Mouse (Mus musculus) stomach, postnatal 0 days (tissue): ENCODE results near the gene Tmem189. TPM values are rescaled to one million over a fixed set of nuclear protein-coding genes. Genes with fewer than 3 reads are reported as not detected.
A peak's percentile ranks its signal among the peaks of the same experiment; 100 is the strongest.

Experiments
- ATAC-seq: fragments of 200-750 bp; cut with Nextera tagmentation; 2 replicates; pipeline ENCODE4 v1.8.0; 2017; ENCODE audit not compliant: low FRiP score, low TSS enrichment
- DNase-seq: peaks from one replicate; pipeline ENCODE4 v3.0.0-alpha.2; 2016; ENCODE audit warnings: low spot score
- H3K27ac ChIP-seq: fragments of 300-500 bp; sonication (generic); replicated peaks from 2 replicates; pipeline ENCODE4 v1.5.1; 2014; ENCODE audit warnings: mild to moderate bottlenecking, control low read depth
- H3K27me3 ChIP-seq: fragments of 300-500 bp; sonication (generic); 2 replicates; pipeline ENCODE4 v1.6.1; 2014; ENCODE audit warnings: low read length; ENCODE audit not compliant: control insufficient read depth, insufficient read depth
- H3K36me3 ChIP-seq: fragments of 300-500 bp; sonication (generic); 2 replicates; pipeline ENCODE4 v1.6.1; 2014; ENCODE audit warnings: low read length, mixed read lengths; ENCODE audit not compliant: control insufficient read depth, insufficient read depth
- H3K4me1 ChIP-seq: fragments of 300-500 bp; sonication (generic); replicated peaks from 2 replicates; pipeline ENCODE4 v1.6.1; 2014; ENCODE audit warnings: antibody characterized with exemption; ENCODE audit not compliant: control insufficient read depth, insufficient read depth
- H3K4me2 ChIP-seq: fragments of 300-500 bp; sonication (generic); replicated peaks from 2 replicates; pipeline ENCODE4 v1.6.1; 2014; ENCODE audit warnings: low read depth, mild to moderate bottlenecking, control low read depth, moderate library complexity
- H3K4me3 ChIP-seq: fragments of 300-500 bp; sonication (generic); 2 replicates; pipeline ENCODE4 v1.5.1; 2014; ENCODE audit warnings: low read depth, low read length, control low read depth
- H3K9ac ChIP-seq: fragments of 300-500 bp; sonication (generic); 2 replicates; pipeline ENCODE4 v1.6.1; 2014; ENCODE audit warnings: mild to moderate bottlenecking, low read length, control low read depth, mixed read lengths
- H3K9me3 ChIP-seq: fragments of 300-500 bp; sonication (generic); 2 replicates; pipeline ENCODE4 v1.6.1; 2016; ENCODE audit warnings: low read length; ENCODE audit not compliant: control insufficient read depth
- CTCF ChIP-seq: IDR thresholded peaks from 2 replicates; pipeline ENCODE4 v1.5.1; 2016; ENCODE audit warnings: antibody characterized with exemption, low read depth, mild to moderate bottlenecking, moderate library complexity
- EP300 ChIP-seq: optimal IDR thresholded peaks from 2 replicates; pipeline ENCODE3; 2016; ENCODE audit warnings: antibody characterized with exemption
- WGBS: fragments of 180-500 bp; shearing (Covaris S2); extraction: QIAGEN DNeasy Blood & Tissue Kit; methylation state at CpG from one replicate; pipeline ENCODE4 v1.1.7; 2014; 5-methylcytosine and 5-hydroxymethylcytosine counted together
- polyA plus RNA-seq: library from polyadenylated mRNA; unstranded; fragments of >200 nt; fragmentation: Nextera tagmentation; extraction: Ambion mirVana; gene quantifications from 2 replicates; pipeline ENCODE4 v1.2.1, GENCODE M21; 2015

The Tmem189 gene
- polyA plus RNA-seq, 1 experiment from 2014 or later: 74.6 TPM

DNA sequence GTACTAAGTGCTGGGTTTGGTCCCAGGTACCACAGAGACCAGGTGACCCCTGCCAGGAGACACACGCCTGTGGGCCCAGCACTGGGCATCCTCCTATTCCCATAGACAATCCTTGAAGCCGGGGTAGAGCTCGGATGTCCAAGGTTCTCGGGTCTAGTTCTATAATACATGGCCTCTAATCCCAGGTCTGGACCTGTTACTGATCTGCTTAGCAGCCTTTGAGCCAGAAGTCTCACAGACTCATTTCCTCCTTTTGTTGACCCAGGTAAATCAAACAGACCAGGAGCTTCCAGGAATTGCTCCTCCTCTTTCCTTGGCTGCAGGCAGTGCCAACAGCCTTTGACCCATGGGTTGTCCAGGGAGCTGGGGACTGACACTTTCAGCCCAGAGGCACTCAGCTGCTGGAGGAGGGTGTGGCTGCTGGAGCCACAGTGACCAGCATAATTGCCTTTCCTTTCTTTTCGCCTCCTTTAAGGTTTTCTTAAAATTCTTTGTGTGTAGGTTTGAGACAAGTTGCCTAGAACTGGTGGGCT, 18.5 kb downstream of the Tmem189 start:
- H3K9ac ChIP-seq: no peak overlapping the region
- H3K4me1 ChIP-seq: no peaks in the 10 kb centered on the region
- no peak overlapping the region for H3K4me2 ChIP-seq
- no peaks in the 10 kb centered on the region for H3K9me3 ChIP-seq
- peak; percentile 90 for ATAC-seq
- H3K27ac ChIP-seq: peak overlapping the region; percentile 86
- H3K27me3 ChIP-seq: no peaks in the 10 kb centered on the region
- H3K36me3 ChIP-seq: no peaks in the 10 kb centered on the region
- 67% methylated on average over 5 of the region's 5 CpGs for WGBS
- DNase-seq: peak; percentile 83
- no peak overlapping the region for H3K4me3 ChIP-seq
- TF ChIP-seq CTCF (no peak), EP300 (no peak)

DNA sequence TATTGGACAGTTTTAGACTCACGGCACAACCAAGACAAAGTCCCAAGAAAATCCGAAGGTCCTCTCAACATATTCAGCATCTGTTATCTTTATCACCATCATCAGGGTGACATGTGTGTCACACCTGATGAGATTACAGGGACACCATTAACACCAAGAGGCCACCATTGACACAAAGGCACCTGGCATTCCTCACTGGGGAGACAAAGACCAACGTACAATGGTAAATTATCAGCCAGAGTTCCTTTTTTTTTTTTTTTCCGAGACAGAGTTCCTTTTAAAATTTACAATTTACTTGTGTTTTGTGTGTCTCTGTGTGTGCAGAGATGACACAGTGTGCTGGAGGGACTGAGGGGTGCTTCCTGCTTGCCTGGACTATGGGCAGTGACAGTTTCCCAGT, 20.2 kb downstream of the Tmem189 start:
- H3K4me1 ChIP-seq: no peaks in the 10 kb centered on the region
- no peak overlapping the region for H3K4me3 ChIP-seq
- H3K36me3 ChIP-seq: no peaks in the 10 kb centered on the region
- H3K27me3 ChIP-seq: no peaks in the 10 kb centered on the region
- H3K27ac ChIP-seq: no peak overlapping the region
- no peaks in the 10 kb centered on the region for H3K9me3 ChIP-seq
- DNase-seq: no peak
- no peak overlapping the region for H3K9ac ChIP-seq
- 52% methylated on average over 4 of the region's 4 CpGs for WGBS
- TF ChIP-seq EP300 (no peak), CTCF (no peak)
- no peak overlapping the region for H3K4me2 ChIP-seq
- ATAC-seq: no peak

DNA sequence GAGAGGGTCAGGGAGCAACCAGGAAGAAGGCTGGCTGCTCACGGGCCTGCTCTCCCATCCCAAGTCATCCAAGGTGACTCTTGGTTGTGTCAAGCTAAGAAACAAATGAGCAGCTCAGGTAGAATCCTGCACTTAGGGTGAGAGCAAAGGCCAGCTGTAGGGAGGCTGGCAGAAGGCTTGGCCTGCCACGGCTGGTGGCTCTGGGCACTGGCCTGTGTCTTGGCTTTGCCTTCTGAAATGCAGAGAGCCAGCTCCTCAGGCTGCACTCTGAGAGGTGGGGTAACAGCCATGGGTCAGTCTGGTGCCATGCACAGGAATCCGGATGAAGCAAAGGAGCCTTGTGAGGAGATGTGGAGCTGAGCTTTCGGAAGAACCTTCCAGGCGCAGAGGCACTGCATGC, 21.2 kb downstream of the Tmem189 start:
- TF ChIP-seq CTCF: no peak
- no peak for TF ChIP-seq EP300
- DNase-seq: no peak
- Histone ChIP-seq H3K9me3 (no peaks in the 10 kb centered on the region), H3K4me1 (no peaks in the 10 kb centered on the region), H3K27ac (no peak overlapping the region), H3K4me2 (no peak overlapping the region), H3K4me3 (no peak overlapping the region), H3K36me3 (no peaks in the 10 kb centered on the region), H3K9ac (no peak overlapping the region), H3K27me3 (no peaks in the 10 kb centered on the region)
- ATAC-seq: no peak
- 88% methylated on average over 5 of the region's 5 CpGs for WGBS

DNA sequence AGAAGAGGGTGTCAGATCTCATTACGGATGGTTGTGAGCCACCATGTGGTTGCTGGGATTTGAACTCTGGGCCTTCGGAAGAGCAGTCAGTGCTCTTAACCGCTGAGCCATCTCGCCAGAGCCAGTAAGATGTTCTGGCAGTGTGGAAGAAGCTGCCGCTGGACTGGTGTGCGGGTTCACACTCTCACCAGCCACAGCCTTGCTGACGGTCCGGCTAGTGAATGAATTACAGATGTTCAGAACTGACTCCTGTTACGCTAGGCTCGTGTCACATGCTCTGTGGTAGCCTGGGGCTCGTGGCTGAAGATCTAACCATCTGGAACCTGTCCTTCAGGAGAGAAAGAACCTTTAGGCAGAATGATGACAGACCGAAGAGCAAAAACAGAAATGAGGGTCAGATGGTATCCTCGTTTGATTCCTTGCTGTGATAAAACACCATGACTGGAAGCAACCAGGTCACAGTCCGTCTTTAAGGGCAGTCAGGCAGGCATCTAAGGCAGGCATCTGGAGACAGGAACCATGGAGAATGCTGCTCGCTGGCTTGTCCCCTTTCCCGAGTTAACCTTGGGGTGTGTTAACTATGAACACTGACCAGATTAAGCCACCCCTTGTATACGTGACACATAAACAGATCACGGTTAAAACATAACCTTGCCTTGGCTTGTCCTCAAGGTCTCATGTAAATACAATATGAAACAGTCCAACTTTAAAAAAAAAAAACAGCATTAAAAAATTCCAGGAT, 23.5 kb downstream of the Tmem189 start:
- Histone ChIP-seq H3K9ac (no peak overlapping the region), H3K9me3 (no peaks in the 10 kb centered on the region), H3K4me2 (no peak overlapping the region), H3K27me3 (no peaks in the 10 kb centered on the region), H3K36me3 (no peaks in the 10 kb centered on the region), H3K4me3 (no peak overlapping the region), H3K27ac (no peak overlapping the region), H3K4me1 (no peaks in the 10 kb centered on the region)
- TF ChIP-seq EP300: no peak
- no peak for TF ChIP-seq CTCF
- WGBS: 82% methylated on average over 18 of the region's 18 CpGs
- no peak for DNase-seq
- no peak for ATAC-seq

DNA sequence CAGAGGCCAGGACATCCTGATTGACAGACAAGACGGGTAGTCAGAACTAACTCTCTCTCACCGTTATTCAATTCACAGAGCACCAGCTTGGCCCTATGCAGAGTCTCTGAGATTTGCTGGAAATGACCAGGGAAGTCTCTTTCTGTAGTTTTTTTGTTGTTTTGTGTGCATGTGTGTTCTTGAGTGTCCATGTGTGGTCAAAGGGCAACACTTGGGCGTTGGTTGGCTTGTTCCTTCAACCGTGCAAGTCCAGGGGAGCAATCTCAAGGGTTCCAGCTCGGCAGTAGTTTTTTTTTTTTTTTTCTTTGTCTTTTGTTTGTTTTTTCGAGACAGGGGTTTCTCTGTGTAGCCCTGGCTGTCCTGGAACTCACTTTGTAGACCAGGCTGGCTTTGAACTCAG, 26.9 kb downstream of the Tmem189 start:
- no peak overlapping the region for H3K4me3 ChIP-seq
- WGBS: 46% methylated on average over 6 of the region's 6 CpGs
- TF ChIP-seq CTCF (no peak), EP300 (no peak)
- ATAC-seq (no peak), DNase-seq (no peak)
- H3K36me3 ChIP-seq: no peaks in the 10 kb centered on the region
- no peak overlapping the region for H3K9ac ChIP-seq
- no peak overlapping the region for H3K27ac ChIP-seq
- H3K4me1 ChIP-seq: peaks cover 4% of the 10 kb centered on the region; the same call in 1 of the 2 replicates
- no peaks in the 10 kb centered on the region for H3K27me3 ChIP-seq
- no peak overlapping the region for H3K4me2 ChIP-seq
- H3K9me3 ChIP-seq: no peaks in the 10 kb centered on the region
